Mouse (Mus musculus): ENCODE measurements at regions not wholly inside any gene's neighbourhood (a gene's known extent, or its start where the extent isn't known, plus 50 kb on each side); places are given as distances from the start of the nearest gene placed in this dataset.

DNA sequence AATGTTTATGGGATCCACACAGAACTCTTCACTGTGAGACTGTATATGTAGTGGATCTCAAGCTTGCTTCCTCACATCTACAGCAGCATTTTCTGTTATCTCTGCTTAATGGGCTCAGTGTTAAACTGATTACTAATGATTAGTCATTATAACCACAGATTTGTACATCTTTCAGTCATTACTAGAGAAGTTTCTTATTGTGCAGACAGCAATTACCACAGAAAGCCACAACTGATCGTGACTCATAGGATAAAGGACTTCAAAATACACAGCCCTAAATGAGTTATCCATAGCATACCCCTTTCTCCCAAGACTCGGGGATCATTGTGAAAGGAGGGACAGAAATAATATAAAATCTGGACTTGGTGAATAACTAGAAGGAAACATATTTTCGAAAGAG lies 195.7 kb downstream of the Vegfc start:
- Histone ChIP-seq H3K9me3 (replicated peaks; ENCODE audit: insufficient read depth, low read length) (no peaks in the 10 kb centered on the region), H3K79me2 (ENCODE audit: control insufficient read depth, insufficient read depth, low read length, poor library complexity) (no peaks in the 10 kb centered on the region), H3K27me3 (ENCODE audit: control insufficient read depth in 1 of 2, insufficient read depth in 2 of 2, low read length in 2 of 2) (no peaks in the 10 kb centered on the region), H3K9ac (ENCODE audit: control insufficient read depth, low read depth, low read length, poor library complexity, severe bottlenecking) (no peak overlapping the region), H3K4me3 (ENCODE audit: control insufficient read depth in 1 of 2, insufficient read depth in 1 of 2, low read depth in 2 of 2, low read length in 2 of 2) (no peak overlapping the region), H3K4me1 (ENCODE audit: control insufficient read depth in 1 of 2, insufficient read depth in 2 of 2, low read length in 2 of 2) (no peaks in the 10 kb centered on the region), H3K27ac (ENCODE audit: control insufficient read depth, low read depth, low read length) (no peak overlapping the region), H3K36me3 (ENCODE audit: control insufficient read depth in 1 of 2, insufficient read depth in 2 of 2, low read length in 2 of 2) (no peaks in the 10 kb centered on the region)
- no peak for DNase-seq (ENCODE audit: low read depth, low spot score)
- TF ChIP-seq RAD21 (IDR thresholded peaks at IDR 0.05; ENCODE audit: low read depth, low read length) (no peak), RCOR1 (IDR thresholded peaks at IDR 0.05; ENCODE audit: low read depth, low read length) (no peak), GABPA (IDR thresholded peaks at IDR 0.05; ENCODE audit: low read depth, low read length) (no peak), NELFE (IDR thresholded peaks at IDR 0.05; ENCODE audit: low read depth, low read length) (no peak), NRF1 (IDR thresholded peaks at IDR 0.05; ENCODE audit: insufficient read depth, low read depth, low read length, poor library complexity, severe bottlenecking) (no peak)

DNA sequence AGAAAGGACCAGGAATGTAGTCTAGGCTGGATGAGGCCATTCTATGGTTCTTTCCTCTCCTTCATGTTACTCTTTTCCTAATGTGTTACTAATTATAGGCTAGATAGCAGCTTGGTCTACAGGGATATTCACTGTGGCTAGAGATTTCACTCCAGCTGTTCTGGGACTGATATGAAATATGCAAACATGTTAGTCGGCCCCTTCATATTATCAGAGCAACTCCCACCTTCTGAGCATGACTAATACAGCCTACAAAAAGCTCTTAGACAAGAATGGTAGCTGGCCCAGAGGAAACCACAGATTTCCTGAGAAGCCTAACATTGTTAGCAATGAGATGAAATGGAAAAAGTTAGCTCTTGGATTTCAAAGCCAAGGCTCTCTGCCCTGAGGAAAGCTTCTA lies 198.1 kb downstream of the Vegfc start:
- Histone ChIP-seq H3K9me3 (replicated peaks; ENCODE audit: insufficient read depth, low read length) (no peaks in the 10 kb centered on the region), H3K4me1 (ENCODE audit: control insufficient read depth in 1 of 2, insufficient read depth in 2 of 2, low read length in 2 of 2) (no peaks in the 10 kb centered on the region), H3K4me3 (ENCODE audit: control insufficient read depth in 1 of 2, insufficient read depth in 1 of 2, low read depth in 2 of 2, low read length in 2 of 2) (no peak overlapping the region), H3K27me3 (ENCODE audit: control insufficient read depth in 1 of 2, insufficient read depth in 2 of 2, low read length in 2 of 2) (no peaks in the 10 kb centered on the region), H3K27ac (ENCODE audit: control insufficient read depth, low read depth, low read length) (no peak overlapping the region), H3K36me3 (ENCODE audit: control insufficient read depth in 1 of 2, insufficient read depth in 2 of 2, low read length in 2 of 2) (no peaks in the 10 kb centered on the region), H3K79me2 (ENCODE audit: control insufficient read depth, insufficient read depth, low read length, poor library complexity) (no peaks in the 10 kb centered on the region), H3K9ac (ENCODE audit: control insufficient read depth, low read depth, low read length, poor library complexity, severe bottlenecking) (no peak overlapping the region)
- no peak for TF ChIP-seq TCF12 (IDR thresholded peaks at IDR 0.05; ENCODE audit: low read depth, low read length)
- TF ChIP-seq KAT2A (conservative IDR thresholded peaks at IDR 0.05; ENCODE audit: low read depth, low read length): no peak
- no peak for TF ChIP-seq MYC (IDR thresholded peaks at IDR 0.05; ENCODE audit: low read depth, low read length)
- no peak for TF ChIP-seq SMC3 (IDR thresholded peaks at IDR 0.05; ENCODE audit: low read depth, low read length)
- no peak for TF ChIP-seq RAD21 (IDR thresholded peaks at IDR 0.05; ENCODE audit: low read depth, low read length)
- no peak for TF ChIP-seq POLR2A (IDR thresholded peaks at IDR 0.05; ENCODE audit: control insufficient read depth in 1 of 2, insufficient read depth in 1 of 2, low read depth in 1 of 2, low read length in 2 of 2, poor library complexity in 1 of 2)
- no peak for TF ChIP-seq ZKSCAN1 (IDR thresholded peaks at IDR 0.05; ENCODE audit: low read depth, low read length)
- no peak for TF ChIP-seq CHD2 (IDR thresholded peaks at IDR 0.05; ENCODE audit: low read length)
- no peak for DNase-seq (ENCODE audit: low read depth, low spot score)
